Mouse (Mus musculus) spleen, adult 2 months (tissue): ENCODE measurements around the gene Abca14.
"Not testable (repeated sequence)": the region's sequence is repeated elsewhere in the genome, so short reads cannot be mapped to it uniquely, and the experiment has no call there.

Source experiments
- CTCF ChIP-seq: fragments of 200-500 bp; IDR thresholded peaks from 2 replicates; pipeline ENCODE4 v1.5.1; 2011; ENCODE audit warnings: mild to moderate bottlenecking, inconsistent platforms; ENCODE audit not compliant: insufficient read depth, insufficient read length, insufficient replicate concordance; ENCODE audit errors: extremely low read depth
- POLR2A ChIP-seq: fragments of 200-500 bp; IDR thresholded peaks from 2 replicates; pipeline ENCODE4 v1.6.1; 2011; ENCODE audit warnings: low read depth, low read length, inconsistent platforms

GRCm38 (mm10) chr7:120325911-120326310 is 122.2 kb downstream of the Abca14 start:
- TF ChIP-seq CTCF, POLR2A: not testable (repeated sequence)
